Mouse (Mus musculus) right cerebral cortex, adult 18-20 months (tissue): ENCODE results near the gene Zdhhc12.

Experiments
- DNase-seq: peaks from one replicate; pipeline ENCODE4 v3.0.0; 2022; ENCODE audit warnings: mixed read lengths

Gene Zdhhc12

GRCm38 (mm10) chr2:30095882-30096527, 2.6 kb upstream of the Zdhhc12 start:
- no peak for DNase-seq

- no peak for DNase-seq
Observed at GRCm38 (mm10) chr2:30094208-30094588, 750 bp upstream of the Zdhhc12 start.

- DNase-seq = no peak
Observed at GRCm38 (mm10) chr2:30092280-30092918, 1.0 kb downstream of the Zdhhc12 start.

- DNase-seq = no peak
Observed at GRCm38 (mm10) chr2:30091521-30091920, 1.9 kb downstream of the Zdhhc12 start.

- DNase-seq = no peak
Observed at GRCm38 (mm10) chr2:30087310-30087709, 6.1 kb downstream of the Zdhhc12 start.

GRCm38 (mm10) chr2:30084632-30085031, 8.8 kb downstream of the Zdhhc12 start:
- no peak for DNase-seq

- DNase-seq = no peak
Observed at GRCm38 (mm10) chr2:30084113-30084512, 9.3 kb downstream of the Zdhhc12 start.

- DNase-seq = no peak
Observed at GRCm38 (mm10) chr2:30080181-30080800, 13.2 kb downstream of the Zdhhc12 start.

- no peak for DNase-seq
Observed at GRCm38 (mm10) chr2:30078760-30079159, 14.7 kb downstream of the Zdhhc12 start.

GRCm38 (mm10) chr2:30078349-30078712, 15.1 kb downstream of the Zdhhc12 start:
- DNase-seq = no peak

- DNase-seq = peak; percentile 69
Observed at GRCm38 (mm10) chr2:30077502-30078348, 15.7 kb downstream of the Zdhhc12 start, which contains the start of gene Pkn3. Gene Pkn3 (plus strand): TSS chr2:30077684.

- no peak for DNase-seq
Observed at GRCm38 (mm10) chr2:30076959-30077358, 16.5 kb downstream of the Zdhhc12 start.

- no peak for DNase-seq
Observed at GRCm38 (mm10) chr2:30076439-30076838, 17.0 kb downstream of the Zdhhc12 start.

- DNase-seq = no peak
Observed at GRCm38 (mm10) chr2:30075625-30076024, 17.8 kb downstream of the Zdhhc12 start.

GRCm38 (mm10) chr2:30073285-30073684, 20.2 kb downstream of the Zdhhc12 start:
- DNase-seq = no peak

GRCm38 (mm10) chr2:30072875-30073274, 20.6 kb downstream of the Zdhhc12 start:
- DNase-seq = no peak

- no peak for DNase-seq
Observed at GRCm38 (mm10) chr2:30067962-30068361, 25.5 kb downstream of the Zdhhc12 start.

GRCm38 (mm10) chr2:30067031-30067888, 26.2 kb downstream of the Zdhhc12 start:
- peak; percentile 37 for DNase-seq

- peak; percentile 95 for DNase-seq
Observed at GRCm38 (mm10) chr2:30066046-30066901, 27.2 kb downstream of the Zdhhc12 start.

GRCm38 (mm10) chr2:30064298-30064697, 29.1 kb downstream of the Zdhhc12 start:
- no peak for DNase-seq

- no peak for DNase-seq
Observed at GRCm38 (mm10) chr2:30063791-30064190, 29.7 kb downstream of the Zdhhc12 start.
